Mouse (Mus musculus) G1E (cell line): ENCODE data around the gene Cfap73. TPM values are rescaled to one million over a fixed set of nuclear protein-coding genes. Genes with fewer than 3 reads are reported as not detected.
A peak's percentile ranks its signal among the peaks of the same experiment; 100 is the strongest.

Source experiments
- ATAC-seq: 2 replicates; pipeline ENCODE4 v1.8.0; 2016; ENCODE audit warnings: mild to moderate bottlenecking; ENCODE audit not compliant: insufficient number of reproducible peaks, poor library complexity, low FRiP score, severe bottlenecking; ENCODE audit errors: extremely low read depth
- DNase-seq: peaks from one replicate; pipeline ENCODE4 v3.0.0; 2012; ENCODE audit warnings: low spot score
- H3K27me3 ChIP-seq: 2 replicates; pipeline ENCODE4 v1.6.1; 2012; ENCODE audit warnings: mild to moderate bottlenecking, low read length, inconsistent platforms; ENCODE audit not compliant: insufficient read depth
- H3K36me3 ChIP-seq: replicated peaks from 2 replicates; pipeline ENCODE3; 2012; ENCODE audit warnings: mild to moderate bottlenecking, inconsistent platforms
- H3K4me1 ChIP-seq: 2 replicates; pipeline ENCODE4 v1.6.1; 2012; ENCODE audit warnings: low read depth, low read length, inconsistent platforms, mixed read lengths; ENCODE audit not compliant: insufficient read depth
- H3K4me3 ChIP-seq: 2 replicates; pipeline ENCODE4 v1.5.1; 2012; ENCODE audit warnings: low read depth, mild to moderate bottlenecking, inconsistent platforms, low read length, moderate library complexity, mixed read lengths
- H3K9me3 ChIP-seq: replicated peaks from 2 replicates; pipeline ENCODE4 v1.6.1; 2012; ENCODE audit warnings: inconsistent platforms
- CTCF ChIP-seq: IDR thresholded peaks from 2 replicates; pipeline ENCODE4 v1.5.1; 2012; ENCODE audit warnings: low read depth, low read length, inconsistent platforms, mixed read lengths
- GATA1 ChIP-seq: IDR thresholded peaks from 2 replicates; pipeline ENCODE4 v1.6.1; 2012; ENCODE audit warnings: borderline replicate concordance, low read length, inconsistent platforms, mixed read lengths
- GATA2 ChIP-seq: IDR thresholded peaks from 2 replicates; pipeline ENCODE4 v1.6.1; 2012; ENCODE audit warnings: low read depth, low read length, inconsistent platforms, borderline replicate concordance
- POLR2AphosphoS5 ChIP-seq: IDR thresholded peaks from 2 replicates; pipeline ENCODE4 v1.6.1; 2012; ENCODE audit warnings: low read depth, low read length, inconsistent platforms; ENCODE audit not compliant: insufficient replicate concordance
- TAL1 ChIP-seq: conservative IDR thresholded peaks from 2 replicates; pipeline ENCODE4 v1.6.1; 2012; ENCODE audit warnings: low read depth, low read length, inconsistent platforms, mixed read lengths
- polyA plus RNA-seq: library from polyadenylated mRNA; stranded (reverse); fragments of >175 nt; gene quantifications from 2 replicates; pipeline ENCODE4 v1.2.3, GENCODE M21; 2012
- total RNA-seq, 2 experiments: library from RNA; stranded (forward) in 1 of 2; stranded (reverse) in 1 of 2; fragments of 200-1000 nt in 1 of 2; fragments of >200 nt in 1 of 2; fragmentation: Nextera tagmentation in 1 of 2; gene quantifications; 2 replicates each; pipeline ENCODE4 v1.2.3; 2014 to 2017

The Cfap73 gene
- total and polyA plus RNA-seq, 3 experiments, result not detected

DNA sequence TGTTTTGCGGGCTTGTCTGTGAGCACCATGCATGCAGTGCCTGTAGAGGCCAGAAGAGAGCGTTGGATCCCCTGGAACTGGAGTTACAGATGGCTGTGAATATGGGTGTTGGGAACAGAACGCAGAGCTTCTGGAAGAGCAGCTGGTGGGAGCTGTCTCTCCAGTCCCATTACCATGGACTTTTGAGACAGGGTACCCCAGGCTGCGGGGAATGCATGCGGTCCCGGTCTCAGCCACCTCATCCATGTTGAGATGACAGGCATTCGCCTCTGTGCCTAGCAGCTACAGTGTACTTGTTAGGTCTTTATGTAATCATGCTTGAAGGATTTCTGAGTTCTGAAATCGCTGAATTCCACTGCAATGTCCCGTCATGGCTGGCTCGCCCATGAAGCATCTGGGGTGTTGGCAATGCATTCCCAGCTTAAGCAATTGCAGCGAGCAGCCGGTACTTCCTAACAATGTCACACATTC is 22.3 kb upstream of the Cfap73 start:
- H3K9me3 ChIP-seq, result no peaks in the 10 kb centered on the region
- ATAC-seq, result no peak
- DNase-seq, result no peak

DNA sequence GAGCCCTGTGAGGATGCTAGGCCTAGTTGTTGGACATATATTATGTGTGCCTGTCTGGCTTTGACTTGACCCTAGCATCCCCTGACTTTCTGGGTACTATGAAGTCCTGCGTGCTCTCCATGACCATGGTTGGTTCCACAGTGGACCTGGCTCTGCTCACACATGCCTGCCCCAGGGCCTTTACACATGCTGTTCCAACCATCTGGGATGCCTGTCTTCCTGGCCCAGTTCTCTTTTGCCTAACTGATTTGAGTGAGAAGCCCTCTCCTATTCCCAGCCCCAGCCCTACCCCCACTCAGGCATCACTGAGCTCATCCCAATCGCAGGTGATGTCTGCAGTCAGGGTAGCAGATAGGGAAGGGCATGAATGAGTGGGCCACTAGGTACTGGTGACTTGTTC is 19.8 kb upstream of the Cfap73 start:
- Histone ChIP-seq H3K27me3 (peaks cover 29% of the 10 kb centered on the region), H3K9me3 (no peaks in the 10 kb centered on the region), H3K36me3 (peaks cover 45% of the 10 kb centered on the region), H3K4me3 (no peak overlapping the region), H3K4me1 (peaks cover 53% of the 10 kb centered on the region)
- TF ChIP-seq POLR2AphosphoS5 (no peak), GATA1 (no peak), CTCF (no peak), TAL1 (no peak), GATA2 (no peak)
- ATAC-seq (no peak), DNase-seq (no peak)

More for the DNA sequence above, 22.3 kb upstream of the Cfap73 start:
- Histone ChIP-seq H3K27me3 (peaks cover 16% of the 10 kb centered on the region), H3K36me3 (peaks cover 57% of the 10 kb centered on the region), H3K4me1 (peaks cover 32% of the 10 kb centered on the region), H3K4me3 (no peak overlapping the region)
- no peak for TF ChIP-seq TAL1
- TF ChIP-seq GATA1, result no peak

DNA sequence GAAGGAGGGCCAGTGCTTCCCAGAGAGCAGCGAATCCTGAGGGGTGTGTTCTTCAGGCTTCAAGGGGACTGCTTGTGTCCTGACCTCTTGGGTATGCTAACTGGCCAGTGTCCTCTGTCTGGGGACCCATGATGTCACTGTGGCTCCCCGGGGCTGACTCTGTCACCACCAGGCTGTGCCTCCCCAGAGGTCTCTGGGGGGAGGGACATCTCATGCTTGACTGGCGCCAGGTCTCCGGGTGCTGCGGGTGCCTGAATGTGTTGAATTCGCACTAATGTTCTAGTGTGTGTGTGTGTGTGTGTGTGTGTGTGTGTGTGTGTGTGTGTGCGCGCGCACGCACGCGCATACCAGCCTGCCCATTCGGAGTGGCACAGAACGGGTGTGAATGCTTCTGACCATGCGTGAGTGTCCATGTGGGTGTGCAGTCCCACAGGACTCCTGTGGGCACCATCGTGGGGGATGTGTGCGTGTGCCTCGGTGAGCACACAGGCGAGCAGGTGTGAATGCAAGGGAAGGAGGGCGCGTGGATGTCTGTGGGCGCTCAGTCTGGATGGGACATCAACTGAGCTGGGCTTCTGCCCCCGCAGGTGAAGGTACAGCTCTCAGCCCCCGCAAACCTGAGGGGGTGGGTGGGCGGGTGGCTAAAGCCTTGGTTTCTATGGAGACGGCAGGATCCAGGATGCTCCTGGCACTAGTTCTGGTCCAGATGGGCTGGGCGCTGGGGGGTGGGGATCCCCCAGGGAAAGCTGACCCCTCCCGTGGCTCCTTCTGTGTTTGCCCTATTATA is 19.1 kb upstream of the Cfap73 start:
- DNase-seq, result no peak
- no peak for ATAC-seq
- Histone ChIP-seq H3K27me3 (peaks cover 29% of the 10 kb centered on the region), H3K9me3 (no peaks in the 10 kb centered on the region), H3K36me3 (peaks cover 45% of the 10 kb centered on the region), H3K4me1 (peaks cover 60% of the 10 kb centered on the region), H3K4me3 (no peak overlapping the region)
- TF ChIP-seq CTCF (no peak), GATA2 (no peak), TAL1 (no peak), GATA1 (no peak), POLR2AphosphoS5 (no peak)

DNA sequence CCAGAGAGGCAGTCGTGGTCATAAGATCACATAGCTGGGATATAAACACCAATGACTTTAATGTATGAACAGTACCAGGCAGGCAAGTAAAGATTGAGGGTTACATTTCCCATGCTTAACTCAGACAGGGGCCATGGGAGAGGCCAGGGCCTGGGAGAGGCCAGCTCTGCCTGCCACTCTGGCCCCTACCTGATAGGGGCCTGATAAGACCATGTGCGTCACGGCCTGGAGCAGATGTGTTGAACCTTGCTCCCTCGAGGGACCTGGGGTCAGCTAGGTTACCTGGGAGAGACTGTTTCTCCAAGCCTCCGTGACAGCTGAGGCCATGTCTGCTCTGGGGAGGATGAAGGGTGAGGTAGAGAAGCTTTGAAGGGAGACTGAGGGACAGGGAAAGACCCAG is 17.2 kb upstream of the Cfap73 start:
- TF ChIP-seq TAL1 (no peak), GATA1 (no peak), GATA2 (no peak), CTCF (no peak), POLR2AphosphoS5 (no peak)
- ATAC-seq (no peak), DNase-seq (no peak)
- Histone ChIP-seq H3K4me1 (peaks cover 76% of the 10 kb centered on the region), H3K9me3 (no peaks in the 10 kb centered on the region), H3K4me3 (peak overlapping the region; percentile 62; the same call in 1 of the 2 replicates), H3K36me3 (peaks cover 36% of the 10 kb centered on the region), H3K27me3 (peaks cover 38% of the 10 kb centered on the region)

DNA sequence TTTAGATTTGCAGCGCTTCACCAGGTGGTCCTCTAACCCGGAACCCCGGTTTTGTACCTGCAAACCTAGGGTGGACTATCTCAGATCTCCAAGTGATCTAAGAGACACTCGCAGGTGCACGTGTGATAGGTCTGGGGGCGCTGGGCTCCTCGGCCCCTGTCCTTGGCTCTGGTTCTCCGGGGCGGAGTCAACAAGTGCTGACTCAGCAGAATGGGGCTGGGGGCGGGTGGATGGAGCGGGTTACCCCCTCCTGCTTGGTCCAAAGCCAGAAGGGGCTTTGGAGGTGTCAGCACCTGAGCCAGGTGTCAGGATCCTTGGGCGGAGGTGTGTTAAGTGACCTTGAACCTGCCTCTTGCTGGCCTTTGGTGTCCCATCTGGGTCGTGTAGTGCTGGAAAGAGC is 15.9 kb upstream of the Cfap73 start:
- ATAC-seq (no peak), DNase-seq (no peak)
- Histone ChIP-seq H3K4me3 (peak overlapping the region; percentile 87), H3K4me1 (peaks cover 76% of the 10 kb centered on the region), H3K27me3 (peaks cover 41% of the 10 kb centered on the region), H3K9me3 (no peaks in the 10 kb centered on the region), H3K36me3 (peaks cover 25% of the 10 kb centered on the region)
- TF ChIP-seq TAL1 (no peak), GATA1 (no peak), POLR2AphosphoS5 (no peak), CTCF (no peak), GATA2 (no peak)

DNA sequence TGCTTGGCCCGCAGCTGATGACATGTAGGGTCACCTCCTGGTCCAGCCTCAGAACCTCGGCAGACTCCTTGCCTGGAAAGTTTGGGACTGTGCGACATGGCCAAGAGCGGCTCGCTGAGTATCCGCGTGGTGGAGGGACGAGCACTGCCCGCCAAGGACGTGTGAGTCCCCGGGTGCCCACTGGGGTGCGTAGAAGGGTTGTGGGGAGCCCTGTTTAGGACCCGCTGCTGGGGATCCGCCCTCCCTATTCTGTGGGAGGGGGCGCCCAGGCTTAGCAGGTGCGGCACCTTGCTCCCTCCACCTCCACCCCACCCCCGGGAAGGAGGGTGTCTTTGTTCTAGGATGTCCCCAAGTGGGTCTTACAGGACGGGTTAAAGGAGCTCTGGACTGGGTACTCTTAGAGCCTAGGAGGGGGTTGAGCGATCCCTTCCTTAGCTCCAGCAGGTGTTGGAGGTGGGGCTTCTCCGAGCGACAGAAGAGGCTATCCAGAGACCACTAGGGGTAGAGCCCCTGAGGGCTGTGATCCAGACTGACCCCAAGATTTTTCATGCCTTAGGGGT is 15.4 kb upstream of the Cfap73 start:
- Histone ChIP-seq H3K4me1 (peaks cover 75% of the 10 kb centered on the region), H3K36me3 (peaks cover 20% of the 10 kb centered on the region), H3K9me3 (no peaks in the 10 kb centered on the region), H3K27me3 (peaks cover 37% of the 10 kb centered on the region), H3K4me3 (peak overlapping the region; percentile 87)
- no peak for ATAC-seq
- TF ChIP-seq CTCF (no peak), GATA2 (no peak), TAL1 (no peak), GATA1 (no peak), POLR2AphosphoS5 (no peak)
- no peak for DNase-seq
